Mouse (Mus musculus) embryo, embryonic 10 days (tissue): ENCODE measurements around the gene Efna5.
A peak's percentile ranks its signal among the peaks of the same experiment; 100 is the strongest.

Experiments
- DNase-seq: peaks from one replicate; pipeline ENCODE4 v3.0.0-alpha.2; 2015; ENCODE audit warnings: low spot score

Efna5 gene

GRCm38 (mm10) chr17:62881176-62881790 lies at the start of gene Efna5:
TSS of gene Efna5 (minus strand) at chr17:62881317.
- peak; percentile 57 for DNase-seq

DNA sequence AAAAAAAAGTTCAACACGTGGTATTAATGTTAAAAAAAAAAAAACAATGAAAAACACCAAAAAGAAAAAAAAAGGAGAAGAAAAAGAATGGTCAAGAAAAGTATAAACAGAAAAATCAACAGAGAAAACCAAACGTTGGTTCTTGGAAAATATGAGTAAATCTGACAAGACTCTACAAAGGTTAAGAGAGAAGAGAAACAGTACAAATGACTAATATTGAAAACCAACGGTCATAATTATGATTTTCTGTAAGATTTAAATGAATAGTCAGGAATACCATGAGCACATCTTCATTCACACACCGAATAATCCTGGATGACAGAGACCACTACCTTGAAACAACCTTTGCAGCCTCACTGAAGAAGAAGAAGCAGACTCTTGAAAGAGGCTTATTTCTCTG lies 34.2 kb upstream of the Efna5 start:
- no peak for DNase-seq

GRCm38 (mm10) chr17:62905692-62906445 lies 24.8 kb upstream of the Efna5 start:
- no peak for DNase-seq

DNA sequence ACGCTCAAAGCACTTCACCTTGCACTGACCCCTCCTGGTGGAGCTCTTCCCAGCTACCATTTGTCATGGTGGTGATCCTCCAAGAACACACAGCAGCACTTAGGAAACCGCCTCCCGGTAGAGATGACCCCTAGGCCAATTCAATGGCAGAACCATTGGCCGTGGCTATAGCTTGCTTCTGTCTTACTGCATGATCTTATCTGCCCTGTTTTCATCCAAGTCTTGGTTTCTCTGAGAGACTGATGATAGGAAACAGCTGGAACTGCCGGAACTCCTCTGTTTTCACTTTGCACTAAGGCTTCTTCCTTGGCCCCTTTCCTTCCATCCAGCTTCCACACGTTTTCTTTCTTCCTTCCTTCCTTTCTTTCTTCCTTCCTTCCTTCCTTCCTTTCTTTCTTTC lies 17.9 kb upstream of the Efna5 start:
- DNase-seq: no peak

- no peak for DNase-seq
Observed at GRCm38 (mm10) chr17:62889991-62890390, 8.9 kb upstream of the Efna5 start.

DNA sequence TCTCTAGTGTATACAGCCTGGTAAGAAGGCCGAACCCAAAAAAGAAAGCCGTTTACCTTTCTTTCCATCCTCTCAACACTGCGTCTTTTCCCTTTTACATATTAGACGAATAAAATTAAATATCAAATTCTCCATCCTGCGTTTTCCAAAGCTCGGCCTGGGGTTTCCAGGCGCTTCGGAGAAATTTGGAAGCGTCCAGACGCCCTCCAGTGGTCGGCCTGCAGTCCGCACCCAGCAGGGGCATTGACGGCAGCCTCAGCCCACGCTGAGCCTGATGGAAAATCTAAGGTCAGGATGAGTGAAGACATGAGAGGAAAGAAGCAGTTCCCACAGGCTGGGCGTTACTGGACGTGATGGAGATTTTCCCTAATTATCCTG lies 3.0 kb upstream of the Efna5 start:
- DNase-seq: peak; percentile 91

- peak; percentile 58 for DNase-seq
Observed at GRCm38 (mm10) chr17:62883476-62884128, 2.5 kb upstream of the Efna5 start.

DNA sequence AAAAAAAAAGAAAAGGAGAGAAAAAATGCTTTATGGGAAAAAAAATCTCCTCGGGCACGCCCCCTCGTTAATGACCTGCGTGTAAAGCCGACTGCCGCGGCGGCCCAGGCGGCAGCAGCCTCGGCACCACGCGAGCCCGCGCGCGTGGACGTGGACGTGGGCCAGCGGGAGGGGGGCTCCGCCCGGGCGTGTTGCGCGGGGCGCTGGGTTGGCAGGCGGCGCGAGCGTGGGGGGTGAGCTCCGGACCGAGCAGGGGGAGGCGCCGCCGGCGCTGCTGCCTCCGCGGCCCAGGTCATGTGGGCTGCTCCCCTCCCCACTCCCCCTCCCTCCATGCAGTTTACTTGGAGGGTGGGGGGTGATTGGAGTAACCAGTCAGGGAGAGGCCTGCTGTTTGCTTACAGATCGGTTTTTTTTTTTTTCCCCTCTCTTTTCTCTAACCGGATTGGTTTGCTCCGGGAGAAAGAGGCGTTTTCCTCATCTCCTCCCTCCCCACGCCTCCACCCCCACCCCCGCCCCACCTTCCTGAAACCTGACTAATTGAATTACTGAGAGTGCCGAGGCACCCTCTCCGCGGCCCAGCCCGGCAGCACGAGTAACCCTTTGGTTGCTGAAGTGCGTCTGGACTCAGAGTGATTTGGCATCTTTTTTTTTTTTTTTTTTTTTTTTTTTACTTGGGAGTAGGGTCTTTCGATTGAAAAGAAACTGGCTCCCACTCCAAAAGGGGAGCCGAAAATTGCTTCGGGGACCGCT lies 1.8 kb upstream of the Efna5 start:
- peak; percentile 90 for DNase-seq

- peak; percentile 81 for DNase-seq
Observed at GRCm38 (mm10) chr17:62881791-62882725, 941 bp upstream of the Efna5 start.

- DNase-seq: peak; percentile 63
Observed at GRCm38 (mm10) chr17:62880311-62881175, 574 bp downstream of the Efna5 start.

DNA sequence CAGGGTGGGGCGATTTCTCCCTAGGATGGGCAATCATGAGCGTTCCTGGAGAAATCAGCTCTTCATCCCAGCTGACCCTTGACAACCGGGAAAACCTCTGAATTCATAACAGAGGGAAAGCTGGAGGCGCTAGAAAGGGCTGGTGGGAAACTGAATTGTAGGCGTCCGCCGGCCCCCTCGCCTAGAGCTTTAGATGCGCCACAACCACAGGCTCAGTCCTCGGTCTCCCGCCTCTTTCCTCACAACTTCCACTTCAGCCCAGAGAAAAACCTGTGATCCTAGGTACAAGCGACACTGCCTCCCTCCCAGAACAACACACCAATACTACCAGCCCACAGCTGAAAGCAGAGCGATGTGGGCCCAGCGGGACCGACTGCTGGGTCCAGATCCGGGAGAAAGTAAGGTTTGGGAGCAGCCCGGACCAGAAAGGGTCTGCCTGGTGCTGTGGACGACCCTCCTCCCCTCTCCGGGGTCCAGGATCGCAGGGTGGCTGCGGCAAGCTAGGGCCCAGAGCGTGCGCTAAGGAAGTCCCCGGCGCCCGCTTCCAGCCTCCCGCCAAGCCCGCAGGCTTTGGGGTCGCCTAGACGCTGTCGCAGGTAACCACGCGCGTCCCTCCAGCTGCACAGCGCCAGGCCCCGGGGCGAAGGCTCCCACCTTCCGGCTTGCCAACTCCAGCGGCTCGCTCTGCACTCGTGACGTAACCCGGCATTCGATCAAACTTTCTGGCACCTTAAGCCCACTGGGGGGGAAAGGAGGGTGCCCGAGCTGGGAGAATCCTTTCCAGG lies 1.4 kb downstream of the Efna5 start:
- DNase-seq: peak; percentile 84

- peak; percentile 64 for DNase-seq
Observed at GRCm38 (mm10) chr17:62875727-62876126, 5.4 kb downstream of the Efna5 start.

- peak; percentile 78 for DNase-seq
Observed at GRCm38 (mm10) chr17:62871928-62872327, 9.2 kb downstream of the Efna5 start.

- no peak for DNase-seq
Observed at GRCm38 (mm10) chr17:62871191-62871590, 9.9 kb downstream of the Efna5 start.

DNA sequence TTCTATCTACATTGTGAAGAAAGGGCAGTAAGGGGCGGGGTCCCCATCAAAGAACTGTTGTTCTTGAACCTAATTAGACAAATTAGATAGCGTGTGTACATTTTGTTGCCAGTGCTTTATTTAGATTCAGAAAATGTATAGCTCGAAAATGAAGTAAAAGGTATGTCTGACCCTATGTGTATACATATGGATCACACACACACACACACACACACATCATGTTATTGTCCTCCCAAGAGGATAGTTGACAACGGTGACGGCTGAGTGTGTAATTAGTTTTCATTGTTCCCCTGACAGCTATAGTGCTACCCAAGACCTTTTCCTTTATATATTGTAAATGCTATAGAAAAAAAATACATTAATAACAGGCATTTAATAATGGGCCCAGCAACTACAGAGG lies 10.7 kb downstream of the Efna5 start:
- DNase-seq: no peak

- DNase-seq: no peak
Observed at GRCm38 (mm10) chr17:62864966-62865365, 16.2 kb downstream of the Efna5 start.

DNA sequence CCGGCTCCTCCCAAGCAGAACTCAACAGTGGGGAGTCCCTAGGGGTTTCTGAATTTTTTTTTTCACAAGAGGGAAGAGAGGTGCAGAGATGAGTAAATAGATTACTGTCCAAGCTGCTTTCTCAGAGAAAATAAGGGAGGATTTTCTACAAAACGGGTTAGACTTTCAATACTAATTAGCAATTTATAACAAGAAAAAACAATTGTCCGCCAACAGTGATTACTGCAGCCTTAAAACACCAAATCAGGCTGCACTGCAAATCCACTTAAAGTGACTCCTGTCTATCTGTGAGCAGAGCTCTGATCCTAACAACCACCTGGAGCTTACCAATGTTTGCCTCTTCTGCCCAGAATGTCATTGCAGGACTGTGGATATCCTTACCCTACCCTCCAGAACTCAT lies 18.1 kb downstream of the Efna5 start:
- DNase-seq: no peak

DNA sequence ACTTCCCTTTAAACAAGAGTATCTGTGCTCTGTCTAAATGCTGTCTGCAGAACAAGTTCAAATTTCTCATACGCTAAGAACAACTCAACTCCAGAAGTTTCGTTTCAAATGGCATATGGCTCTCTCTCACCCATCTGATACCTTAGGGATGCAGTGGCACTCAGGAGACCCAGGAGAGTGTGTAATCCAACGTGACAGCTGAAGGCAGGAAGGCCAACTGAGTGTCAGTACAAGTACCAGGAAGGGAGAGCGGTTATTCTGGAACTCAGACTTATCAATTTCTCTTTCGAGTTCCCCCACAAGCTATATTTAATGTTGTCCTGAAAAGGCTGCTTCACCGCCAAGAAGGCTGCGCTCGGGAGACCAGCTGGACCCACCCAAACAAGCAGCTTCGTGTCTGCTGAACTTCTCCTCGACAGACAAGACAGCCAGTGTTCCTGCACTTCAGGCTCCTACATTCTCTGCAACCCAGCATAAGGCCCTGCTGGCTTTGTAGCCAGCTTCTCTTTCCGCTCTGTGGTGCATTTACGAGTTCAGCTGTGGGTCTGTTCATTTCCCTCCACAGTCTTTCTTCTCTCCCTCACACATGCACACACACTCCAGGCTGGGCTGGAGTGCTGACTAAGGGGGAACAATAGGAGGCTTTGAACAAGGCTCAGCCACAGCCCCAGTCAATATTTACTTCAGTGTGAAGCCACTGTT lies 18.7 kb downstream of the Efna5 start:
- DNase-seq: peak; percentile 62

GRCm38 (mm10) chr17:62857275-62857674 lies 23.8 kb downstream of the Efna5 start:
- DNase-seq: no peak
